Mouse (Mus musculus) retina, postnatal 1 day (tissue): Measurements from ENCODE around the gene Mxra8.

Source experiments
- DNase-seq: peaks from one replicate; pipeline ENCODE4 v3.0.0-alpha.2; 2012

Gene Mxra8

DNA sequence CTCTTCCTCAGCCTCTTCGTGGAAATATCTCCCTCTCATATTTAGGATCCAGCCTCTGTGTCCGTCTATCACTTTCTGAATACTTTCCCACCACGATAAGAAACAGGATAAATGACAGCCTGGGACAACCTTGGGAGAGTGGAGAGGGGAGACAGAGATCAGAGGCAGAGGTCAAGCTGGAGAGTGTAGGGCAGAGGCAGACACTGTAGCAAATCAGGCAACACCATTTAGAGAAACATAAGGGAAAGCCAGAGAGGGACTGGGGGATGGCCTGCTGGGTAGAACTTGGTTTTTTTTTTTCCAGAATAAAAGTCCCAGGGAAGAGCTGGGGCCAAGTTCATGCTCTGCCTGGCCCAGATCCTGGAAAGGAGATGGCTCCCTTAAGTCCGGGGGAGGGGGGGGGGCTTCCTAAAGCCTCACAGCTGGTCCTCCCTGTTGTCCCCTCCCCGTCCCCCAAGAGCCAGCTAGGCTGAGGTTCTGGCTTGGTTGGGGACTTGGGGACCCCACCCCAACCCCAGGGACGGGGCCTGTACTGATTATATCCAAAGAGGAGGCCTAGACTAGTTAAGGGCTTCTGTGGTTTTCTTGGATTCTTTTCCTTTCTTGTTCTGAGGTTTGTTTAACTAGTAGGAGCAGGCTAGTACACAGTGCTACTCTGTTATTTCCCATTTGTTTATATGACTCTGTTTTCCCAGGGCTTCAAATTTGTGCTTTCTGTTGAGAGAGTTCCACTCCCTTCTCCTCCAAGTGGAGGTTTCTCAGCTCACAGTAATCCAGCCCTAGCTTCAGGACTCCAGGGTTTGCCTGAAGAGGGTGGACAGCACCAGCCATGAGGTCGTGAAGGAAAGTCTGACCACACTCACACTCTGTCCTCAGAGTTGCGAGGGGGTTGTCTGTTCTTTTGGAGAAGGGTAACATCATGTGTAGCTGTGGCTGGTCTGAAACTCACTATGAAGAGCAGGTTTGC lies 1.0 kb upstream of the Mxra8 start:
- DNase-seq, result no peak

DNA sequence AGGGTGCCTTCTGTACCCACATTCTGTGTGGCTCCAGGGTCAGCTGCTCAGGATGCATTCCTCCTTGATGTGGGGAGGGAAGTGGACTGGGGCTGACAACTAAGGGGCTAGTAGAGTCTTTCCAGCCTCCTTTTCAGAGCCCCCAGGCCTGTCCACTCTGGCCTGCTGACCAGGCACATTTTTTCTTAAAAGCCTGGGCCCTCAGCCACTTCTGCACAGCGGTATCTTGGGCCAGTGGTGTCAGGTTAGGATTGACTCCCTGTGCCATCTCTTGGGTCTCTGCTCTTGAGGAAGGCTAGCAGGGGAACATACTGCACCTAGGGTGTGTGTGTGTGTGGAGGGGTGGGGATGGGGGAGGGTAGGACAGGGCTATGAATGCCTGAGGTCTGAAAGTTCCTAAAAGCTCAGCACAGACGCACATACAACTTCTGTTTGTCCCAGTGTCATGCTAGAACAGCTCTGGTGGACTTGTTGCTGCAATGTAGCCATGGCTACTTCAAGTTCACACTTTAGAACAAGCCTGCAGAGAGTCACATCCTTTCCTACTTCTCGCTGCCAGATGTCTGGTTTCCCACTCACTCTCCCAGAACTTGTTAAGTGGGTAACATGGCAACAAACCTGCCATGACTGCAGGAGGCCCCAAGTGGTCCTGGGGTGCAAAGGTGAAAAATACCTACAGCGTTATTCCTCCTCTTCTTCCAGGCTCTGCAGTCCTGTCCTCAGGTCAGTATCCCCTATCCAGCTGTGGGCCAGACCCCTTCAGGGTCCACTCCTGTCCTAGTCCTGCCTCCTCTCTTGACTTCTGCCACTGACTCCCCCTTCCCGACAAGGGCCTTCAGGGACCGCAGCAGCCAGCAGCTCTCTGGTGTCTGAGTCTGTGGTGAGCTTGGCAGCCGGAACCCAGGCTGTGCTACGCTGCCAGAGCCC lies 859 bp downstream of the Mxra8 start:
- no peak for DNase-seq

DNA sequence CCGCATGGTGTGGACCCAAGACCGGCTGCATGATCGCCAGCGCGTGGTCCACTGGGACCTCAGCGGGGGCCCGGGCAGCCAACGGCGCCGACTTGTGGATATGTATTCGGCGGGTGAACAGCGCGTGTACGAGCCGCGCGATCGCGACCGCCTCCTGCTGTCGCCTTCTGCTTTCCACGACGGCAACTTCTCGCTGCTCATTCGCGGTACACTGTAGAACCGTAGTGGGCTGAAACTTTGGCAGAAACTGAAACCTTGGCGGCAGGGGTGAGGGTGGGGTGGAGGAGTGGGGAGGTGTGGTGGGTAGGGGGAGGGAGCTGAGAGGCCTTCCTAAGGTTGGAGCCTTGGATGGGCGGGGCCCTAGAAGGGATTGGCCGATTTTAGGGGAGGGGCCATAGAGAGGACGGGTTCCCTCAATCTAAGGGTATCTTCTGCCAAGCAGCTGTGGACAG lies 1.5 kb downstream of the Mxra8 start:
- DNase-seq, result peak; percentile 75

DNA sequence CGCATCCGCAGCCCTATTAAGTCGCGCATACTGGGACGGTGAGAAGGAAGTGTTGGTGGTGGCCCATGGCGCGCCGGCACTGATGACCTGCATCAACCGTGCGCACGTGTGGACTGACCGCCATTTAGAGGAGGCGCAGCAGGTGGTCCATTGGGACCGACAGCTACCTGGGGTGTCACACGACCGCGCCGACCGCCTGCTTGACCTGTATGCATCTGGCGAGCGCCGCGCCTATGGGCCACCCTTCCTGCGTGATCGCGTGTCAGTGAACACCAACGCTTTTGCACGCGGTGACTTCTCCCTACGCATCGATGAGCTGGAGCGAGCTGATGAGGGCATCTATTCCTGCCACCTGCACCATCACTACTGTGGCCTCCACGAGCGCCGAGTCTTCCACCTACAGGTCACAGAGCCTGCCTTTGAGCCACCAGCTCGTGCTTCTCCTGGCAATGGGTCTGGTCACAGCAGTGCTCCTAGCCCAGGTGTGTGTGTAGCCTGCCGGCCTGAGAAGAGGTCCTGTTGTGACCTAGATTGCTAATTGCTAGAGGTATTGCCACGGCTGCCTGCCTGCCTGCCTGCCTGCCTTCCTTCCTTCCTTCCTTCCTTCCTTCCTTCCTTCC lies 2.3 kb downstream of the Mxra8 start:
- no peak for DNase-seq

DNA sequence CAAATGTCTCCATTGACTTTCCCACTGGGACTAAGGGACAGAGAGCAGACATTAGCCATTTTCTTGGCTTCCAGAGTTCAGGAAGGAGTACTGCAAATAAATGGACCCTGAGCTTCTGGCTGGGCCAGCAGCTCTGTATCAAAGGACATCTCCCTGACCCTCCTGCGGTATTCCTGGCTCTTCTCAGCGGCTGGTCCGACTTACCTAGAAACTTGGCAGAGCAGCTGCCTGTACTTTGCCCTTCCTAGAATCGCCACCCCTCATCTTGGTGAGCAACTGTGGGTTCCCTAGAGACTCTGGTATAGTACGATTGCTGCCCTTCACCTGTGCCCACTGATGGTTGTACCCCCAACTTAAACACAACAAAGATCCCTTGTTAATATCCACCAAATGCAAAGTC lies 3.8 kb downstream of the Mxra8 start:
- DNase-seq, result no peak

DNA sequence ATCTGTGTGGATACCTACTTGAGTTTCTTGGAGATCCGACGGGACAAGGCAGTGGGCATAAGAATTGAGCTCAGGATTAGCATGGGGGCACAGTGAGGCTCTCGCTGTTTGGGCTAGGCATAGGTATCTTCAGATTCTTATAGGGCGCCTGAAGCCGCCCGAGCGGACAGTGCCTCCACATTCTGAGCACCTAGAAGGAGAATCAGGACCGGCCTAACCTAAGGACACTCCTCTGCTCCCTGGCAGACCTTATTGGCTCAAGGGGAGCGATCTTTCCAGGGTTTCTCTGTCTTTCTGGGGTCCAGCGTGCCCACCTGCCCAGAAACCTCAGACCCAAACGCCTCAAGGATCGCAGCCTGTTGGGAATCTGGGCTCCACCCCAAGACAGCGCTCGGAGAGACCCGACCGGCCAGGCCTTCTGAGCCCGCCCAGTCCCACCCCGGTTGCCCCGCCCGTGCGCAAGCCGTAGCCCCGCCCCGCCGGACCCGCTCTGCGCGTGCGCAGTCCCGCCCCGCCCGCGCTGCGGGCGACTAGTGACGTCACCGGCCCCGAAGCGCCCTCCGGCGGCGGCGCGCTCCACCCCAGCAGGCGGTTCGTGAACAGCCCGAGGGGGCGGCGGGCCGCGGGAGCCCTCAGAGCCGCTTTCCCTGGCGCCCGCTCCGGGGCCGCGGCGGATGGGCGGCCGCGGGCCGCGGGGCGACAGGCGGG lies 7.5 kb downstream of the Mxra8 start, which contains the start of gene Dvl1:
Dvl1 (plus strand) TSS at position 532 of the 708 bp plus-strand sequence.
- DNase-seq, result peak; percentile 92

DNA sequence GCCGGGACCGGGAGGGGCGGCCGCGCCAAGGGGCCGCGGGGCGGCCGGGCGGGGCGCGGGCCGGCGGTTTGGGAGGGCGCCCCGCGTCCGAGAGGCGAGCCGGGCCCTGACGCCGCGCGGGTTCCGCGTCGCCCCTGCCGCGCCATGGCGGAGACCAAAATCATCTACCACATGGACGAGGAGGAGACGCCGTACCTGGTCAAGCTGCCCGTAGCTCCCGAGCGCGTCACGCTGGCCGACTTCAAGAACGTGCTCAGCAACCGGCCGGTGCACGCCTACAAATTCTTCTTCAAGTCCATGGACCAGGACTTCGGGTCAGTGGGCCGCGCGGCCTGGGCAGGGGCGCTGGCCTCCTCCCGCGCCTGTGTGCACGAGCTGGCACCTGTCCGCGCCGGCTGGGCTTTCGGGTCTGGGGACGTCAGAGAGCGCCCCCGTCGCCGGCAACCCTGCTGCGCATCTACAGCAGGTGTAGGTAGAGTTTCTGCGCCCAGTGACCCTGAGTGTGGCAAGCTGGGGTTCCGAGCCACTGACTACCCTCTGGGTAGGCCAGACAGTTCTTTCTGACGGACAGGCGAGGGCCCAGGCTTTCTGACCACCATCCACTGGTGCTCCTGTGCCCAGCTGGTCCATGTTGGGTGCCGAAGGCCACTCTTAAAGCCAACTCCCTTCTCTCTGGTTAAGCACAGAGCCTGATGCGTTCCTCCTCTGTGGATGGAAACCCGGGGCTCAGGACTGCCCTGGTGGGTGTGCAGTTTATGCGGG lies 8.3 kb downstream of the Mxra8 start:
- DNase-seq, result peak; percentile 62

DNA sequence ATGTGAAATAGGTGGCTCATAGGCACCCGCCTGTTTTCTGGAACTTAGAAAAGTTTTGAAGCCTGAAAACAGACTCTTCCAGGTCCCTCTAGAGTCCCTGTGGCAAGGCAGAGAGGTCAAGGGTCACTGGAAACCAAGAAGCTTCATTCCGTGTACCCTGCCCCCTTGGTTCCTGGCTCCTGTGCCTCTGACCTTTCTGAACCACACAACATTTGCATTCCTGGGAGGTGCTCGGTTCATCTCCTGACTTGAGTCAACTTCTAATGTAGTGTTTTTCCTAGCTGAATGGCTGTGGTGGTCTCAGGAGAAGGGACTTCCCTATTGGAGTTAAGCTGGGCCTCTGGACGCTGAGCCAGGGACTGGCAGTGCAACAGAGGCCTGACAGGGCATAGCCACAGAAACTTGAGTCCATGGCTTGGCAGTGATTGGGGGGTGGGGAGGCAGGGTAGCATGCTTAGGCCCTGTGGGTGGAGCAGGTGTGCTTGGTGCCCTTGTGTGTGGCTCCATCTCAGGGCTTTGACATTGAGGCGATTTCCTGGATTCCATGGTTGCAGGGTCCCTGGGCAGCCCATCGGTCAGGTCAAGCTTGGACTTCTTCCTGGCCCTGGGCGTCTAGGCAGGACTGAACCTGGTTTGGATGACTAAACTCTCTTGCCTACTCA lies 9.1 kb downstream of the Mxra8 start:
- no peak for DNase-seq

DNA sequence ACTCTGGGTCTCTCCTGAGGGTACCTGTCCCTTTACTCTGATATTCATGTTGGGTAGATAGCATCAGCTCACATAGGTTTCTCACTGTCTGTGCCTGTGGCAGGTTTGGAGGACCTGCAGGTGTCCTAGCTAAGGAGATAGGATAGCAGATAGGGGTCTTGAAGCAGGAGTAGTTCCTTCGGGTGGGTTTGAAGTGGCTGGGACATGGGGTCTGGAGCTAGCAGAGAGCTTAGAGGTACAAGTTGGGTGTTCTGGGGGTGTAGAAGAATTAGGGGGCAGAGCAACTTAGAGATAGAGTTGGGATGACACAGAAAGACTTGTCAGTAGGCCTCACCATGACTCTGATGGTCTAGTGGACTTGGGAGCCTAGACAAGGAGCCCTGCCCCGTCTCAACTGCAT lies 9.9 kb downstream of the Mxra8 start:
- no peak for DNase-seq

DNA sequence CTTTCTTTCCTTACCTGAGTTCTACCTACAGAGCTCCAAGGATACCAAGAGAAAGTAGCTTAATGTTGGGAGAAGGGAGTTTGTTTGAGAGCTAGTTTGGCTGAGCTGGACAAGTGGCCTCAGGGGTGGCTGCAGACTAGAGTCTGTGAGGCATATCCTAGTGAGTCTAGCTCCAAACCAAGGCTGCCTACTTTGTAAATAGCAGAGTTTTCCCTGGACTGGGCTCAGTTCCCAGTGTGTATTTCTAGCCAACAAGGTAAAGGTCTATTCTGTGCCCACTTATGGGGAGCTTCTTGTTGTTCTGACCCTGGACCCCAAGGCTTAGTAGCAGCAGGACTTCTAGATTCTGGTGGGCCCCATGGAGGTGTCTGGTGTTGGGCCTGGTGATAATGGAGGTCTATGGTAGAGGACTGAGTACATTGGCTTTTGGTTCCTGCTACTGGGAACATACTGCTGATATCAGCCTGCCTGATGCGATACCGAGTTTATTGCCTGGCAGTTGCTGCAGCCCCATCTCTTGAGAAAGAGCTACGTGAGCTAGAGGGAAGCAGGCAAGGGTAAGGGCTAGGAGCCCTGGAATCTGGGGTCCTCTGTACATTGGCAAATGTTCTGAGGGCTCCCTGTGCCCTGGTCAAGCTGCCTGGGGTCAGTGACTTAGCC lies 10.4 kb downstream of the Mxra8 start:
- DNase-seq, result no peak

DNA sequence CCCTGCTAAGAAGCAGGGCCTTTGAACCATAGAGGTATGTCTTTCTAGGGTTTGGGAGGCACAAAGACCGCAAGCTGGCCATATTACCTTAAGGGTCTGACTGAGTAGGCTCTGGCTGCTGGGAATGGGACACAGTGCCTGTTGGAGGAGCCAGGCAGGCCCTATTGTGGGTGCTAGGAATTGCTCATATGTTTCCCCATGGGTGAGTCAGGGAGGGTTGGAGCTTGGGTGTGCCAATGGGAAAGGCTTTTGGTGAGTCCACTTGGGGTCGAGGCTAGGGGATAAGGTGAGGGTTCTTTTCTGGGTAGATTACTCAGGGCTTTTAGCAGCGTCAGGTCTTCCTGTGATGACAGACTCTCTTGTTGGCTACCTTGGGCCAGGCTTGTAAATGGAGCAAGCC lies 11.9 kb downstream of the Mxra8 start:
- DNase-seq, result no peak

DNA sequence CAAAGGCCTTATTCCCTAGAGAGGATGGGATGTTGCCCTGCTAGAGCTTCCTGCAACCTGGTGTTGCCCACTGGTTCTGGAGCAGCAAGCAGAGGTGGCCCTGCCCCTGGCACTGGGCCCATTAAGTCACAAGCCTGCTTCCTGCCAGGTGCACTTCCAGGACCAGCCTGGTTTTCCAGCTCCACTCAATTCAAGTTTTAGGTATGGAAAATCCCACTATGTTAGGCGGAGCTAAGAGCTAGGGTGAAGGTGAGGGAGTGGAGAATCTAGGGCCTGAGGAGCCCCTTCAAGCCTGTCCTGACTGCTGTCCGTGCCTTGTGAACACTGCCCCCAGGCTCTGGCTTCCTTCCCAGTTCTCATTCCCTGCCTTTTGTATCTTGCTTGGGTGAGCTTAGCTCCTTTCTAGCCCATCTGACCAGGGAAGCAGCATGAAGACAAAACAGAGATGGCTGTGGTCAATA lies 12.5 kb downstream of the Mxra8 start:
- DNase-seq, result no peak

DNA sequence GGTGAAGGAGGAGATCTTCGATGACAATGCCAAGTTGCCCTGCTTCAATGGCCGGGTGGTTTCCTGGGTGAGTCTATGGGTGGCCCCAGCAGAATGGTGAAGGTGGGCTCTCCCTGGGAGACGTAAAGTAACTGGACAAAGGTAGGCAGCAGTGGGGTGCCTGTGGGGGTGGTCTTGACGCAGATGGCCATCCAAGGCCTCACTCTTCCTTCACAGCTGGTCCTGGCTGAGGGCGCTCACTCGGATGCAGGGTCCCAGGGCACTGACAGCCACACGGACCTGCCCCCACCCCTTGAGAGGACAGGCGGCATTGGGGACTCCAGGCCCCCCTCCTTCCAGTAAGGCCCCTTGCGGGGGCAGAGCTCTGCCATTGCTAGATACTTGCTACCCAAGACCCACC lies 13.9 kb downstream of the Mxra8 start:
- DNase-seq, result no peak

DNA sequence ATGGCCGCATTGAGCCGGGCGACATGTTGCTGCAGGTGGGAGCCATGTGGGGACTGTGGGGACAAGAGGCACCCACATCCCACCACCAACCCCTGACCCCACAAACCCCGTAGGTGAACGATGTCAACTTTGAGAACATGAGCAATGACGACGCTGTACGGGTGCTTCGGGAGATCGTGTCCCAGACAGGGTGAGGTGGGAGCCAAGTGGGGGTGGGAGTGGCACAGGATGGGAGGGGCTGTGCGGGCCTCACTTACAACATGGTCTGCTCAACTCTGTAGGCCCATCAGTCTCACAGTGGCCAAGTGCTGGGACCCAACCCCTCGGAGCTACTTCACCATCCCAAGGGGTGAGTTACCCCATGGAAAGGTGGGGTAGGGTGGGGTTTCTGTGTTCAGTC lies 15.5 kb downstream of the Mxra8 start:
- DNase-seq, result no peak

DNA sequence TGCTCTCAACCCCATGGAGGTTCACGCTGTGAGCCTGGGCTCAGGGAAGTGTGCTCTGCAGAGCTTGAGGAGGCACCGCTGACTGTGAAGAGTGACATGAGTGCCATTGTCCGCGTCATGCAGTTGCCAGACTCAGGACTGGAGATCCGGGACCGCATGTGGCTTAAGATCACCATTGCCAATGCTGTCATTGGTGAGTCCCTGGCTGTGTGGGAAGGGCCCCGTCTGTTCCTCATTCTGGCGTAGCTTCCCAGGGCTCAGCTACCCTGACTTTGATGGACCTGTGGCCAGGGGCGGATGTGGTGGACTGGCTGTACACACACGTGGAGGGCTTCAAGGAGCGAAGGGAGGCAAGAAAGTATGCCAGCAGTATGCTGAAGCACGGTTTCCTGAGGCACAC lies 16.6 kb downstream of the Mxra8 start:
- no peak for DNase-seq

DNA sequence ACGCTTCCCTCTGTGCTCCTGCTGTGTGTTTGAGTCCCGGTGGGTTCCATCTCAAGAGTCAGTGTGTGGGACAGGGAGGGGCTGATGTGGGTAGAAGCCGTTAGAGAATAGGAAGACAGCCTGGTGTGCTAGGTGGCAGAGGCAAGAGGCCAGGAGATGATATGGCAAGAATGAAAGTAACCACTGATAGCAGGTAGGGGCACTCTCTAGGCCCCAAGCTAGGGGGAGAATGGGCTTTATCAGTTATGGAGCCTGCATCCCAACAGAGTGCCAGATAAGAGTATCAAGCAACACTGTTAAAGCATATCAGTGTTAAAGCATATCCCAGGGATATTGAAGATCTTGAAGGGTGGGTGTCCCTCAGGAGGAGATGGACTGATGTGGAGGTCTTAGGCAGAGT lies 17.4 kb downstream of the Mxra8 start:
- no peak for DNase-seq

DNA sequence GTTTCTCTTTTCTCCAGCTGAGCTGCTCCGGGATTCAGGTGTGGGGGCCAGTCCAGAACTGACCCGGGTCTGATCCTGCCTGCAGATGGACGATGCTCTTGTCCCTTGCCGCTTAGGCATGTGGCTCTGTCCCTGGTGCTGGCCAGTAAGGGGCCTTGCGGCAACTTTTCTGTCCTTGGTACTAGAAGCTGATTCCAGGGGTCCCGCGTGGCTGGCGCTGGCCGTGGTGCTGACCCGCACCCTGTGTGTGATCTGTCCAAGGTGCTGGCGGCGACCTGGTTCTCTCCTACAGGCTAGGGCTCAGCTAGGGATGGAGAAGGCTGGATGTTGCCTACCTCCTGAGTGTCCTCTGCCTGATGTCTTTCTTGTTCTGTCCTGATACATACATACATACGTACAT lies 19.8 kb downstream of the Mxra8 start:
- DNase-seq, result peak; percentile 63

DNA sequence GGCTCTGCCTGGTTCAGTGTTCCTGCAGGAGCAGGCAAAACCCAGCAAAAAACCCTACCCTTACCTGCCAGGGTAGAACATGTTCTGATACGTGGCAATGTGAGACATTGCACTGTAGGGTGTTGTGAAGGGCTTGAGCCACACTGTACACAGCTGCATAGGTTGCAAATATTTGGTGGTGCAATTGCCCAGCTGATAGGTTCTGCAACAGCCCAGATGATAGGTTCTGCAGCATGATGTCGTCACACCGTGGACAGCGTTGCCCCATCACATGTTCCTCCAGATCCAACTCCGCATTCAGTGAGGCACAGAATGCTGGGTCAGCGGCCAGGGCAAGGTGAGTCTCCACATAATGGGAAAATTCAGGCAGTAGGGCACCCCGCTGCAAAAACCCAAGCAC lies 22.3 kb downstream of the Mxra8 start:
- no peak for DNase-seq

DNA sequence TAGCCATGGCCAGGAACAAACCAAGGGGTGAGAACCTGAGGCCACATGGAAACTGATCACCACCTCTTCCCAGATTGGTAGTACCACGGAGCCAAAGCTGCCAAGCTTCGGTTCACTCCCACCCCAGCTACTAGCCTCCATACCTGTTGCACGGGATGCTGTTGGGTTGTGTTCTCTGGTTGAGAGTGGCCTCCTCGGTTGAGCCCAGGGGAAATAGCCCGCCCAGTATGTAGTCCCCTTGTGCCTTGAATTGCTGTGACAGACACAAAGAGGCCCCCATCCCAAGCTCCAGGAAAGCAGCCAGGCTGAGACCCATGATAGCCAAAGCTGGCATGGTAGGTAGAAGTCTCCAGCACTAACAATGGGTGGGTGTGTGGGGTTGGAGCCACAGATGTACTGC lies 23.5 kb downstream of the Mxra8 start, which contains the start of gene Tas1r3:
Tas1r3 (minus strand) TSS at position 362 of the 400 bp plus-strand sequence.
- DNase-seq, result no peak

DNA sequence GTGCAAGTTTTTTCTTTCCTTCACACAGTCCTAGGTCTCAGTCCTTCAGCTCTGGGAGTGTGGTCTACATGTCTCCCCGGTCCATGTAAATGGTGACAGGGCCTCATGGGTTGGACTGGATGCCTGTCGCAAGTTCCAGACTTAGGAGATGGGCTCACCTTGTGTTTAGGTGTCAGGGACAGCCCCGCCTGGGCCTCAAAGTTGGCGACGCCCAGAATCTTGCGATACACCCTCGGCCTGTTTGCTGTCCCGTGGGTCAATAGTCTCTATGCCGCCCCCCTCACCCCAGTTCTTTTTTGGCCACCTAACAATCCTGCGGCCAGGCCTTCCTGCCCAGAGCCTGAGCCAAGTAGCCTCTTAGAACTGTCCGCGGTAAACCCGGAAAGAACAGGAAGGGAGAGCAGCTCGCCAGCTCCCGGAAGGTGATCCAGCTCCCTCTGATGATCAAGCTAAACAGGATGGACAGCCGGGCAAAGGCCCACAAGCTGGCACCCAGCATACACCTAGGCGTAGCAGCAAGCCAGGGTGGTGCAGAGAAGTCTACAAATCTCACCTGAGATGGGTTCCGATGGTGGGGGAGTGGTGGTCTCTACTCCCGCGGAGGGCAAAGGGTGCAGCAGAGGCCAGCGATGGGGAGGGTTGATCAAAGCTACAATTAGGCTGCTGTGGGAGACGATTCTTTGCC lies 29.3 kb downstream of the Mxra8 start:
- no peak for DNase-seq
